Mouse (Mus musculus): ENCODE measurements around the gene Zfp652.

Gene Zfp652

GRCm38 (mm10) chr11:95765334-95765733 is 52.9 kb downstream of the Zfp652 start:
- DNase-seq (ENCODE audit: low spot score in 2 of 2), result no peak

GRCm38 (mm10) chr11:95768244-95768643 is 55.8 kb downstream of the Zfp652 start:
- DNase-seq (ENCODE audit: low spot score in 2 of 2), result no peak

- no peak for DNase-seq (ENCODE audit: low spot score in 2 of 2)
Observed at GRCm38 (mm10) chr11:95769208-95769607, 56.7 kb downstream of the Zfp652 start.

GRCm38 (mm10) chr11:95770720-95771364 is 58.4 kb downstream of the Zfp652 start:
- DNase-seq (ENCODE audit: low spot score in 2 of 2), result peak in 1 of 2 experiments; percentile 18

- DNase-seq (ENCODE audit: low spot score in 2 of 2), result no peak
Observed at GRCm38 (mm10) chr11:95771665-95772064, 59.2 kb downstream of the Zfp652 start.

GRCm38 (mm10) chr11:95773264-95773663 is 60.8 kb downstream of the Zfp652 start:
- peak; percentile 34 to 50 for DNase-seq (ENCODE audit: low spot score in 2 of 2)

GRCm38 (mm10) chr11:95777323-95778297 is 65.1 kb downstream of the Zfp652 start:
- DNase-seq (ENCODE audit: low spot score in 2 of 2), result peak; percentile 63 to 69

GRCm38 (mm10) chr11:95778831-95779251 is 66.4 kb downstream of the Zfp652 start:
- peak in 1 of 2 experiments; percentile 12 for DNase-seq (ENCODE audit: low spot score in 2 of 2)

- DNase-seq (ENCODE audit: low spot score in 2 of 2), result no peak
Observed at GRCm38 (mm10) chr11:95779366-95779765, 66.9 kb downstream of the Zfp652 start.

GRCm38 (mm10) chr11:95780480-95780879 is 68.0 kb downstream of the Zfp652 start:
- DNase-seq (ENCODE audit: low spot score in 2 of 2), result no peak

- no peak for DNase-seq (ENCODE audit: low spot score in 2 of 2)
Observed at GRCm38 (mm10) chr11:95781557-95781956, 69.1 kb downstream of the Zfp652 start.

- no peak for DNase-seq (ENCODE audit: low spot score in 2 of 2)
Observed at GRCm38 (mm10) chr11:95783457-95783856, 71.0 kb downstream of the Zfp652 start.

GRCm38 (mm10) chr11:95783958-95784357 is 71.5 kb downstream of the Zfp652 start:
- no peak for DNase-seq (ENCODE audit: low spot score in 2 of 2)

- DNase-seq (ENCODE audit: low spot score in 2 of 2), result no peak
Observed at GRCm38 (mm10) chr11:95785675-95786074, 73.2 kb downstream of the Zfp652 start.

GRCm38 (mm10) chr11:95786511-95786910 is 74.0 kb downstream of the Zfp652 start:
- DNase-seq (ENCODE audit: low spot score in 2 of 2), result no peak

GRCm38 (mm10) chr11:95789451-95789891 is 77.0 kb downstream of the Zfp652 start:
- DNase-seq (ENCODE audit: low spot score in 2 of 2), result peak in 1 of 2 experiments; percentile 64

- peak; percentile 41 to 75 for DNase-seq (ENCODE audit: low spot score in 2 of 2)
Observed at GRCm38 (mm10) chr11:95791787-95792186, 79.3 kb downstream of the Zfp652 start.

GRCm38 (mm10) chr11:95792950-95793509 is 80.6 kb downstream of the Zfp652 start:
- no peak for DNase-seq (ENCODE audit: low spot score in 2 of 2)

GRCm38 (mm10) chr11:95794201-95794600 is 81.7 kb downstream of the Zfp652 start:
- peak; percentile 33 to 71 for DNase-seq (ENCODE audit: low spot score in 2 of 2)

- DNase-seq (ENCODE audit: low spot score in 2 of 2), result peak; percentile 61 to 67
Observed at GRCm38 (mm10) chr11:95795582-95795981, 83.1 kb downstream of the Zfp652 start.

GRCm38 (mm10) chr11:95805010-95805409 is 92.5 kb downstream of the Zfp652 start:
- DNase-seq (ENCODE audit: low spot score in 2 of 2), result no peak

GRCm38 (mm10) chr11:95805527-95805926 is 93.1 kb downstream of the Zfp652 start:
- no peak for DNase-seq (ENCODE audit: low spot score in 2 of 2)

Data from heart, adult 9 months (tissue).